Mouse (Mus musculus): ENCODE measurements at regions not wholly inside any gene's neighbourhood (a gene's known extent, or its start where the extent isn't known, plus 50 kb on each side); places are given as distances from the start of the nearest gene placed in this dataset.

- no peak for TF ChIP-seq CTCF (IDR thresholded peaks at IDR 0.05; ENCODE audit: borderline replicate concordance, extremely low read depth, insufficient read depth, insufficient read length)
- TF ChIP-seq POLR2A (IDR thresholded peaks at IDR 0.05; ENCODE audit: borderline replicate concordance, extremely low read depth, insufficient read depth, insufficient read length, poor library complexity, severe bottlenecking), result no peak
These were observed 243.5 kb downstream of the Cd83 start for GRCm38 (mm10) chr13:44028081-44028480.

Measured in brain, embryonic 14.5 days (tissue).